Mouse (Mus musculus) erythroblast, embryonic 14.5 days (primary cell): ENCODE results near the gene Znrf1. TPM values are rescaled to one million over a fixed set of nuclear protein-coding genes. Genes with fewer than 3 reads are reported as not detected.

ENCODE experiments used
- H3K27me3 ChIP-seq: 2 replicates; pipeline ENCODE4 v1.6.1; 2012; ENCODE audit warnings: inconsistent platforms; ENCODE audit not compliant: control insufficient read depth
- H3K36me3 ChIP-seq: 2 replicates; pipeline ENCODE4 v1.6.1; 2012; ENCODE audit warnings: mild to moderate bottlenecking, inconsistent platforms; ENCODE audit not compliant: control insufficient read depth
- H3K4me1 ChIP-seq: 2 replicates; pipeline ENCODE4 v1.6.1; 2012; ENCODE audit warnings: inconsistent platforms; ENCODE audit not compliant: control insufficient read depth
- H3K4me3 ChIP-seq: replicated peaks from 2 replicates; pipeline ENCODE3; 2012; ENCODE audit warnings: moderate library complexity, mild to moderate bottlenecking, inconsistent platforms
- H3K9me3 ChIP-seq: 2 replicates; pipeline ENCODE4 v1.6.1; 2012; ENCODE audit warnings: low read length, inconsistent platforms, mixed read lengths; ENCODE audit not compliant: control insufficient read depth
- GATA1 ChIP-seq: IDR thresholded peaks from 2 replicates; pipeline ENCODE4 v1.6.1; 2012; ENCODE audit warnings: low read length, inconsistent platforms, mixed read lengths
- TAL1 ChIP-seq: IDR thresholded peaks from 3 replicates; pipeline ENCODE4 v1.6.1; 2012; ENCODE audit warnings: low read length, inconsistent platforms, mixed read lengths
- polyA plus RNA-seq: library from polyadenylated mRNA; stranded (reverse); fragments of >175 nt; gene quantifications from 2 replicates; pipeline ENCODE4 v1.2.3, GENCODE M21; 2012

The Znrf1 gene
- polyA plus RNA-seq, 1 experiment, result 0.85 TPM

- Histone ChIP-seq H3K4me1 (no peaks in the 10 kb centered on the region; the same call in 1 of the 2 replicates), H3K36me3 (peaks cover 7% of the 10 kb centered on the region), H3K27me3 (no peaks in the 10 kb centered on the region), H3K4me3 (no peak overlapping the region), H3K9me3 (no peaks in the 10 kb centered on the region)
- no peak for TF ChIP-seq GATA1
- no peak for TF ChIP-seq TAL1
These were observed 81.9 kb downstream of the Znrf1 start for GRCm38 (mm10) chr8:111617812-111618211.

- Histone ChIP-seq H3K27me3 (no peaks in the 10 kb centered on the region), H3K9me3 (no peaks in the 10 kb centered on the region), H3K4me3 (no peak overlapping the region), H3K36me3 (peaks cover 7% of the 10 kb centered on the region), H3K4me1 (no peaks in the 10 kb centered on the region; the same call in 1 of the 2 replicates)
- TF ChIP-seq GATA1 (no peak), TAL1 (no peak)
These were observed 82.4 kb downstream of the Znrf1 start for GRCm38 (mm10) chr8:111618273-111618672.

- Histone ChIP-seq H3K4me3 (no peak overlapping the region), H3K36me3 (peaks cover 7% of the 10 kb centered on the region), H3K4me1 (peaks cover 6% of the 10 kb centered on the region), H3K9me3 (no peaks in the 10 kb centered on the region), H3K27me3 (no peaks in the 10 kb centered on the region)
- TF ChIP-seq GATA1 (no peak), TAL1 (no peak)
These were observed 84.0 kb downstream of the Znrf1 start for GRCm38 (mm10) chr8:111619936-111620335.

GRCm38 (mm10) chr8:111622104-111622503 lies 86.2 kb downstream of the Znrf1 start:
- H3K4me3 ChIP-seq, result no peak overlapping the region
- no peak for TF ChIP-seq TAL1
- no peak for TF ChIP-seq GATA1
- H3K9me3 ChIP-seq, result no peaks in the 10 kb centered on the region
- peaks cover 6% of the 10 kb centered on the region for H3K4me1 ChIP-seq
- no peaks in the 10 kb centered on the region for H3K27me3 ChIP-seq
- peaks cover 7% of the 10 kb centered on the region for H3K36me3 ChIP-seq

- H3K9me3 ChIP-seq, result no peaks in the 10 kb centered on the region
- no peak overlapping the region for H3K4me3 ChIP-seq
- H3K36me3 ChIP-seq, result peaks cover 7% of the 10 kb centered on the region
- peaks cover 6% of the 10 kb centered on the region for H3K4me1 ChIP-seq
- H3K27me3 ChIP-seq, result no peaks in the 10 kb centered on the region
- TF ChIP-seq TAL1 (no peak), GATA1 (no peak)
These were observed 86.7 kb downstream of the Znrf1 start for GRCm38 (mm10) chr8:111622553-111622952.

GRCm38 (mm10) chr8:111624081-111624852 lies 88.4 kb downstream of the Znrf1 start:
- Histone ChIP-seq H3K27me3 (no peaks in the 10 kb centered on the region), H3K4me1 (peaks cover 6% of the 10 kb centered on the region), H3K9me3 (no peaks in the 10 kb centered on the region), H3K4me3 (no peak overlapping the region), H3K36me3 (peaks cover 7% of the 10 kb centered on the region)
- TF ChIP-seq GATA1 (no peak), TAL1 (no peak)

GRCm38 (mm10) chr8:111624853-111625221 lies 88.9 kb downstream of the Znrf1 start:
- H3K27me3 ChIP-seq, result no peaks in the 10 kb centered on the region
- no peaks in the 10 kb centered on the region for H3K9me3 ChIP-seq
- H3K4me1 ChIP-seq, result peaks cover 8% of the 10 kb centered on the region
- TF ChIP-seq TAL1, result no peak
- no peak for TF ChIP-seq GATA1
- no peak overlapping the region for H3K4me3 ChIP-seq
- peaks cover 7% of the 10 kb centered on the region for H3K36me3 ChIP-seq

GRCm38 (mm10) chr8:111625694-111626527 lies 90.0 kb downstream of the Znrf1 start:
- TF ChIP-seq TAL1 (no peak), GATA1 (no peak)
- Histone ChIP-seq H3K36me3 (peaks cover 7% of the 10 kb centered on the region), H3K4me1 (peaks cover 13% of the 10 kb centered on the region), H3K4me3 (no peak overlapping the region), H3K9me3 (no peaks in the 10 kb centered on the region), H3K27me3 (no peaks in the 10 kb centered on the region)

GRCm38 (mm10) chr8:111626528-111626820 lies 90.6 kb downstream of the Znrf1 start:
- Histone ChIP-seq H3K4me1 (peaks cover 13% of the 10 kb centered on the region), H3K27me3 (no peaks in the 10 kb centered on the region), H3K36me3 (peaks cover 7% of the 10 kb centered on the region), H3K9me3 (no peaks in the 10 kb centered on the region), H3K4me3 (no peak overlapping the region)
- no peak for TF ChIP-seq TAL1
- TF ChIP-seq GATA1, result no peak
